Mouse (Mus musculus) olfactory bulb, adult 2 months (tissue): ENCODE measurements around the gene Dbx2. TPM values are rescaled to one million over a fixed set of nuclear protein-coding genes. Genes with fewer than 3 reads are reported as not detected.

Experiments used
- H3K27ac ChIP-seq: fragments of 200-500 bp; 2 replicates; pipeline ENCODE4 v1.5.1; 2012; ENCODE audit warnings: low read depth, low read length; ENCODE audit not compliant: insufficient read depth
- H3K4me1 ChIP-seq: fragments of 200-500 bp; 2 replicates; pipeline ENCODE4 v1.6.1; 2012; ENCODE audit warnings: low read length; ENCODE audit not compliant: control insufficient read depth, insufficient read depth
- H3K4me3 ChIP-seq: fragments of 200-500 bp; 2 replicates; pipeline ENCODE4 v1.5.1; 2012; ENCODE audit warnings: mild to moderate bottlenecking, low read depth, low read length, moderate library complexity; ENCODE audit not compliant: insufficient read depth
- CTCF ChIP-seq: fragments of 200-500 bp; IDR thresholded peaks from 2 replicates; pipeline ENCODE4 v1.5.1; 2012; ENCODE audit warnings: low read depth, mild to moderate bottlenecking, low read length, moderate library complexity; ENCODE audit not compliant: insufficient read depth
- POLR2A ChIP-seq: fragments of 200-500 bp; IDR thresholded peaks from 2 replicates; pipeline ENCODE4 v1.6.1; 2012; ENCODE audit warnings: mild to moderate bottlenecking, low read depth, low read length, moderate library complexity; ENCODE audit not compliant: insufficient read depth
- WGBS: fragments of 180-500 bp; shearing (Covaris S2); methylation state at CpG from one replicate; pipeline ENCODE4 v1.1.7; 2018; 5-methylcytosine and 5-hydroxymethylcytosine counted together
- polyA plus RNA-seq: library from polyadenylated mRNA; stranded (reverse); fragments of >200 nt; gene quantifications from 2 replicates; pipeline ENCODE4 v1.2.4, GENCODE M21; 2012; ENCODE audit warnings: low replicate concordance; ENCODE audit not compliant: missing spikeins, insufficient read depth, insufficient read length

Gene Dbx2
- polyA plus RNA-seq, 1 experiment, result not detected

DNA sequence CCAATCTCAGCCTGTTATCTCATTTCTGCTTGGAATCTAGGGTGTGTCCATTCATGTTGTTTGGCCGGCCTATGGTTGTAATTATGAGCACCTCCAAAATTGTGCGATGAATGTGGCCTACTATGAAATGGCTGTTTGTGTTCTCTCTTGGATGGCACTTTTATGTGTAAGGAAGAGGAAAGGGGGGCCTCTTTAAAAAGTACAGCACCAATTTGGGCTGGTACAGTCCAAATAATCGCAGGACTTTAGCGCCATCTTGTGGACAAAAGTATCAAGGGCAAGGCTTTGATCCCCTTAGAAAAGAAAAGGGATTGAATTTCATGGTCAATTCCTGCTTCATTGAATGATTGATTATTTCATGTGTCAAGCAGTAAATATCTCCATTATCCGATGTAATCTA is 81.1 kb downstream of the Dbx2 start:
- Histone ChIP-seq H3K4me3 (no peak overlapping the region), H3K4me1 (no peaks in the 10 kb centered on the region), H3K27ac (no peak overlapping the region)
- WGBS, result 11% methylated on average over 5 of the region's 5 CpGs
- TF ChIP-seq POLR2A (no peak), CTCF (no peak)

Other genes with a start within 250 kb of the Dbx2 start
- not detected in 2 replicates for gene Nell2, start 127.4 kb downstream of the Dbx2 start, polyA plus RNA-seq
- gene Ano6, start 134.9 kb upstream of the Dbx2 start, polyA plus RNA-seq, result not detected in 2 replicates